Mouse (Mus musculus): Measurements from ENCODE around the gene Adam10.

GRCm38 (mm10) chr9:70690579-70690978 lies 11.8 kb downstream of the Adam10 start:
- TF ChIP-seq CTCF (IDR thresholded peaks at IDR 0.05) (no peak), EP300 (IDR thresholded peaks at IDR 0.05) (no peak)
